Mouse (Mus musculus) 416B (cell line): ENCODE measurements around the gene Mkln1.

Source experiments
- DNase-seq: peaks from one replicate; pipeline ENCODE4 v3.0.0; 2011; ENCODE audit warnings: low read depth

The Mkln1 gene

GRCm38 (mm10) chr6:31513726-31514125 lies 115.2 kb downstream of the Mkln1 start:
- DNase-seq = peak; percentile 15

DNA sequence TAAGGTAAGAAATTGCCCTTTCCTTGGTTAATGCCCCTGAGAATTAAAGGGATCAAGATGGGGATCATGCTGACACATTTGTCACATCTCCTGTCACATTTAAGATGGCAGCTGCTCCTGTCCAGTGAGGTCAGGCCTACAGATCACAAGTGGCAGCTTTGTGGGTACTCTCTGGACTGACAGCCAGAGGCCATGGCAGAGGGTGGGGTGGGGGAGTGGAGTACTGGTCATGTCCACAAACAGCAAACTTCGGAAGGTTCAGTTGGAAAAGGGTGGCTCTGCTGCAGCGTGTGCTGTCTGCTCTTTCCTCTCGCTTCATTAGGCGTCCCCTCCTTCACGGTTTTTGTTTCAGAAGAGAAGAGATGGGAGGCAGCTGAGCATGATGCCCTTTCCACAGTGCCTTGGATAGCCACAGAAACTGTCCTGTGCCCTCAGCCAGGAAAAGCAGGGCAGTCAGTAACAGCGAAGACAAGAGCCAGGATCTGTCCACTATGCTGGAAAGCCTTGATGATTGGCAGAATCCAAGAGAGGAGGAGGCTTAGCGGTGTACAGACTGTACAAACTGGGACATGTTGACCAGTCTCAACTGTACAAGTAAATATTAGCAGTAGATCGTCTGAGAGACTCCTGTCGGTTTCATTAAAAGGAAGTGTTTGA lies 119.3 kb downstream of the Mkln1 start:
- DNase-seq = peak; percentile 74

DNA sequence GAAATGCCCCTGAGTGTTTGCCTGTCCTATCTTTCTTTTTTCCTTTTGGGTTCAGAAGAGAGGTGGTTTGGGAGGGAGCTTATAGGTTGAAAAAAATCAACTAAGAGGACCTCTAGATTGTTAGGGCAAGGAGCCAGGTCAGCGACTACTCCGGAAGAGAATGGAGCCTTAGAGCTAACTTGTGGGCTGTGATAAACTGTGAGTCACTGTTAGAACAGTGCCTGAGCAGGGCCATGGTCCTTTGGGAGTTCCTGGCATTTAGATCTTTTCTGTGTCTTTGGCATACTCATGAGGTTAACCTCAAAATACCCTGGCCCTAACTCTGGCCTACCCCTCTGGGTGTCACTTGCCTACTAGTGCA lies 119.8 kb downstream of the Mkln1 start:
- peak; percentile 98 for DNase-seq

DNA sequence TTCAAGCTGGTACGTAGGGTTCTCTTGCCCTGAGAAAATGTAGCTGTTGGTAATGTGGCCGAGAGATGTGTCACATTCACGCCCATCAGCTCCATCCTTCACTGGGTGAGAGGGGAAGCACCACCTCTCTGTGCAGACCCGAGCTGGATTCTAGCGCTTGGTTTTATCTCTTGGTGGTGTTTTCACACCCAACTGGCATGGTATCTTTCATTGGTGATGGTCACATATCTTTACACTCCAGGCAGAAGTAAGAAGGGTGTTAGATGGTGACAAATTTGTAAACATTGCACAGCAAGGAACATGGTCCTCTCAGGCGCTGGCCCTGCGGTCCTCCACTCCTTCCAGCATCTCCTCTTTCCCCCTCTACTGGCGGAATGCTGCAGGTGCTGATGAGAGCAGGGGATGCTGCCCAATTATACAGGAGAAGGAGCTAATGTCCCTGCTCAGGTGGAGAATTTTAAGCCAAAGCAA lies 120.5 kb downstream of the Mkln1 start:
- DNase-seq = peak; percentile 82

- peak; percentile 19 for DNase-seq
These were observed 122.1 kb downstream of the Mkln1 start for GRCm38 (mm10) chr6:31520486-31521215.

GRCm38 (mm10) chr6:31521491-31522355 lies 123.2 kb downstream of the Mkln1 start:
- no peak for DNase-seq

DNA sequence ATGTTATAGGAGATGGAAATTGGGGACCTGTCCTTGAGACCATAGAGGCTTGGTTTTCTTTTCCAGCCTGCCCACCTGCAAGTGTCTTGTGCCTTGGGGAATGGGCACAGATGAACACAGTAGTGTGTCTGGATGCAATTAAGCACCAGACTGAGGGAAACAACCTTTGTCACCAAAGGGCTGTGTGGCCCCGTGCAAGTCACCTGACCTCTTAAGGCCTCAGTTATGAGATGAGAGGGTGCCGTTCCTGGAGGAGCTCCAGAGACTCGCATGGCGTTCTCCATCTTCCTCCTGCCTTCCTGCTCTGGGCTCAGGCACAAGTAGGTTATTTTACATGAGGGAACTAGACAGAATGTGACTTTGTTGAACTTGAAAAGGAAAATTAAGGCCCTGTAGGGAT lies 123.9 kb downstream of the Mkln1 start:
- DNase-seq = no peak

- no peak for DNase-seq
These were observed 124.5 kb downstream of the Mkln1 start for GRCm38 (mm10) chr6:31523039-31523438.

DNA sequence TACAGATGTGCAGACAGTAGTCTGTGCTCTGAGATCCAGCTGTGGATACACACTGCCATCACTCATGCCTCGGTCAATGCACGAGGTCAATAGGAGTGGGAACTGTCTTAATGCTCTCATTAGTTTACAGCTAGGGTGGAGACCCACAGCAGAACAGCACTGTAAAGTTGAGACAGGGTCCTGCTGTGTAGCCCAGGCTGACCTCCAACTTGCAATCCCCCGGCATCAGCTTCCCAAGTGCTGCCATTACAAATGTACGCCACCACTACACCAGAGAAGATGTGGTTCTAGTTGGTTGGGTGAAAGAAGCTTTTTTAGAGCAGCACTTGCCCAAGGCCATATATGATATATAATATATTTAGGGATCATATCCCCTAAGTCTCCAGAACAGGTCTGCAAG lies 125.1 kb downstream of the Mkln1 start:
- DNase-seq = no peak

GRCm38 (mm10) chr6:31524121-31524520 lies 125.6 kb downstream of the Mkln1 start:
- no peak for DNase-seq

DNA sequence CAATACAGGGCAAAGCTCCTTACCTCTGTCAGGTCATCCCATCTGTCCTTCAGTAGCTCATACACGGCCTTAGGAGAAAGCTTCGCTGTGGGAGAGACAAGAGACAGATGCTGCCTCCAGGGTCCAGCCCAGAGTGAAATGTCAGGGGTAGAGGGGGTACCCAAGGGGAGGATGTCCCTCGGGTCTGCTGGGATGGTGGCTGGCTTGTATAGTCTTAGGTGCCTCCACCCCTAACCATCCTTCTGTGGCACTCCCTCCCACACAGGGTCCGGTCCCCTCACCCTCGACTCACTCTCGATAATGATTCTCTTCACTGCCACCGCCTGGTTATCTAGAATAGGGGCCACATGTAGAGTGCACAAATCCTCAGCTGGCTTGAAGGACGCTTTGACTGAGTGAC lies 126.1 kb downstream of the Mkln1 start:
- DNase-seq = no peak

- peak; percentile 81 for DNase-seq
These were observed 126.8 kb downstream of the Mkln1 start for GRCm38 (mm10) chr6:31525231-31525900.

- peak; percentile 70 for DNase-seq
These were observed 128.4 kb downstream of the Mkln1 start for GRCm38 (mm10) chr6:31526929-31527328.

DNA sequence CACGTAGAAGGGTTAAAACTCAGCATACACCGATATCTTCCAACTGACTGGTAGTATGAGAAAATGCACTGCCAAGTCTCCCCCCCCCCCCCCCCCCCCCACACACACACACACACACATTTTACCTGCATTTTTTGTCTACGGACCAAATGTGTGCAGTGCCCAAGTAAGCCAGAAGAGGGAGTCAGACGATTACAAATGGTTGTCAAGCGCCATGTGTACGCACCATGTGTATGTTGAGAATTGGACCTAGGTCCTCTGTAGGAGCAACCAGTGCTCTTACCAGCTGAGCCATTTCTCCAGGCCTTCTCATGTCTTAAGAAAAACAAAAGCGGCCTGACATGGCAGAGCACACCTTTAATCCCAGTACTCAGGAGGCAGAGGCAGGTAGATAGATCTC lies 129.4 kb downstream of the Mkln1 start:
- peak; percentile 90 for DNase-seq

GRCm38 (mm10) chr6:31528339-31528738 lies 129.8 kb downstream of the Mkln1 start:
- no peak for DNase-seq

DNA sequence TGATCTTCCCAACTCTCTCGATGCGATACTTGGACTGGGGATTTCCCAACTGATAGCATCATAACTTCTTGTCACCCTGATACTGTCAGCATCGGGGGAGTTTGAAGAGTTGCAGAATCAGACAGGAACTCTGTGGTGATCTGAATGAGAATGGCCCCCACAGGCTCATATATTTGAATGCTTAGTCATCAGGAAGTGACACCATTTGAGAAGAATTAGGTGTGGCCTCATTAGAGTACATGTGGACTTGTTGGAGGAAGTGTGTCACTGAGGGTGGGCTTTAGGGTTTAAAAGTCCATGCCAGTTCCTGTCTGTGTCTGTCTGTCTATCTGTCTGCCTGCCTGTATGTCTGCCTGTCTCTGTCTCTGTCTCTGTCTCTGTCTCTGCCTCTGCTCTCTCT lies 133.3 kb downstream of the Mkln1 start:
- DNase-seq = peak; percentile 82

- DNase-seq = no peak
These were observed 136.2 kb downstream of the Mkln1 start for GRCm38 (mm10) chr6:31534705-31535104.

DNA sequence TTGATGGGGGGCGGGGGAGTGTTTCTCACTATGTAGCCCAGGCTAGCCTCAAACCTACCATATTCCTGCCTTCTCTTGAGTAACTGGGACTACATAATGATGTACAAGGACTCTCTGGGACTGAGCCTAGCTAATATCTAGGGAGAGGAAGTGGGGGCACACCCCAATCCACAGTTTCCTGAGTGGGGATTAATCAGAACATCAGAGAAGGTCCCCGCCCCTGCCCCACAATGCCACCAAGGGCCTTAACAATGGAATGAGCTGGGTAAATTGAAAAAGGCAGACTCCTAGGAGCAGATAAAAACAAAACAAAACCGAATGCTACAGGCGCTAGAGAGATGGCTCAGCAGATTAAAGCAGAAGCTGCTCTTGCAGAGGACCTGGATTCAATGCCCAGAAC lies 138.7 kb downstream of the Mkln1 start:
- peak; percentile 22 for DNase-seq

- no peak for DNase-seq
These were observed 139.6 kb downstream of the Mkln1 start for GRCm38 (mm10) chr6:31538112-31538511.

GRCm38 (mm10) chr6:31540018-31540417 lies 141.5 kb downstream of the Mkln1 start:
- DNase-seq = no peak

- no peak for DNase-seq
These were observed 145.8 kb downstream of the Mkln1 start for GRCm38 (mm10) chr6:31544318-31544717.
